Mouse (Mus musculus) lung, postnatal 0 days (tissue): Measurements from ENCODE around the gene Etnk2.

Experiments used
- CTCF ChIP-seq: IDR thresholded peaks from 2 replicates; pipeline ENCODE4 v1.5.1; 2016; ENCODE audit warnings: antibody characterized with exemption, mild to moderate bottlenecking
- EP300 ChIP-seq: IDR thresholded peaks from 2 replicates; pipeline ENCODE4 v1.6.1; 2016; ENCODE audit warnings: antibody characterized with exemption, mild to moderate bottlenecking, control low read depth

GRCm38 (mm10) chr1:133404005-133404404 lies 40.6 kb downstream of the Etnk2 start:
- TF ChIP-seq CTCF (no peak), EP300 (no peak)
